Mouse (Mus musculus) embryonic facial prominence, embryonic 15.5 days (tissue): ENCODE data around the gene Polr3gl. TPM values are rescaled to one million over a fixed set of nuclear protein-coding genes. Genes with fewer than 3 reads are reported as not detected.

Source experiments
- ATAC-seq: fragments of 200-750 bp; cut with Nextera tagmentation; 2 replicates; pipeline ENCODE4 v1.8.0; 2017; ENCODE audit warnings: low read depth, moderate TSS enrichment; ENCODE audit not compliant: insufficient number of reproducible peaks, low FRiP score, low TSS enrichment
- H3K27ac ChIP-seq: fragments of 300-500 bp; sonication (generic); replicated peaks from 2 replicates; pipeline ENCODE4 v1.5.1; 2015; ENCODE audit warnings: mild to moderate bottlenecking, inconsistent platforms
- H3K27me3 ChIP-seq: fragments of 300-500 bp; sonication (generic); 2 replicates; pipeline ENCODE4 v1.6.1; 2015; ENCODE audit warnings: inconsistent platforms
- H3K36me3 ChIP-seq: fragments of 300-500 bp; sonication (generic); 2 replicates; pipeline ENCODE4 v1.6.1; 2015; ENCODE audit warnings: mild to moderate bottlenecking, inconsistent platforms
- H3K4me1 ChIP-seq: fragments of 300-500 bp; sonication (generic); 2 replicates; pipeline ENCODE4 v1.6.1; 2015; ENCODE audit warnings: inconsistent platforms
- H3K4me2 ChIP-seq: fragments of 300-500 bp; sonication (generic); replicated peaks from 2 replicates; pipeline ENCODE4 v1.6.1; 2015; ENCODE audit warnings: mild to moderate bottlenecking, inconsistent platforms
- H3K4me3 ChIP-seq: fragments of 300-500 bp; sonication (generic); replicated peaks from 2 replicates; pipeline ENCODE4 v1.5.1; 2015; ENCODE audit warnings: mild to moderate bottlenecking, inconsistent platforms
- H3K9ac ChIP-seq: fragments of 300-500 bp; sonication (generic); 2 replicates; pipeline ENCODE4 v1.6.1; 2015; ENCODE audit warnings: inconsistent platforms
- H3K9me3 ChIP-seq: fragments of 300-500 bp; sonication (generic); replicated peaks from 2 replicates; pipeline ENCODE4 v1.6.1; 2016; ENCODE audit warnings: inconsistent platforms
- WGBS: fragments of 180-500 bp; shearing (Covaris S2); methylation state at CpG from one replicate; pipeline ENCODE4 v1.1.7; 2015; 5-methylcytosine and 5-hydroxymethylcytosine counted together
- polyA plus RNA-seq: library from polyadenylated mRNA; unstranded; fragments of >200 nt; fragmentation: Nextera tagmentation; extraction: Ambion mirVana; gene quantifications from 2 replicates; pipeline ENCODE4 v1.2.1, GENCODE M21; 2015

Polr3gl gene
- polyA plus RNA-seq, 1 experiment from 2014 or later: 48.5 TPM

DNA sequence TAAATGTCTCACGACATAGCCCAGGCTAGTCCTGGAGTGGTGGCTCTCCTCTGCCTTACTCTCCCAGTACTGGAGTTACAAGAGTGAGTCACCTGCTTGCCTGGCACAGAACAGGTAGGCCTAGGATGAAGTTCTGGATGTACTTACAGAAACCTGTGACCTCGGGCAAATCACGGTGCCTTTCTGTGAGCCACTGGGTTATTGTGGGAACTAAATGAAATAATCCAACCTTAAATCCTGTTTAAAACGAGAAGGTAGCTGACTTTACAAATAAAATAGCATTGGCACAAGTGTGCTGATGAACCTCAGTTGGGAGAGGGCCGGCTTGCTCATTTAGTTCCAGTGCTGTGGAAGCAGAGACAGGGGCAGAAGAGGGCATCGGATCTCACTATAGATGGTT, 39.7 kb downstream of the Polr3gl start:
- ATAC-seq: no peak

GRCm38 (mm10) chr3:96553601-96554000, 40.4 kb downstream of the Polr3gl start:
- no peak for ATAC-seq
- peaks cover 38% of the 10 kb centered on the region for H3K4me1 ChIP-seq
- no peaks in the 10 kb centered on the region for H3K9me3 ChIP-seq
- no peaks in the 10 kb centered on the region for H3K27me3 ChIP-seq
- H3K4me2 ChIP-seq: no peak overlapping the region
- no peaks in the 10 kb centered on the region for H3K36me3 ChIP-seq
- no peak overlapping the region for H3K9ac ChIP-seq
- no peak overlapping the region for H3K4me3 ChIP-seq
- WGBS: 78% methylated on average over 6 of the region's 6 CpGs
- no peak overlapping the region for H3K27ac ChIP-seq

More for the DNA sequence above, 39.7 kb downstream of the Polr3gl start:
- no peak overlapping the region for H3K4me3 ChIP-seq
- H3K4me2 ChIP-seq: no peak overlapping the region
- no peak overlapping the region for H3K9ac ChIP-seq
- no peaks in the 10 kb centered on the region for H3K36me3 ChIP-seq
- H3K27me3 ChIP-seq: no peaks in the 10 kb centered on the region
- H3K4me1 ChIP-seq: peaks cover 39% of the 10 kb centered on the region
- no peaks in the 10 kb centered on the region for H3K9me3 ChIP-seq
- peak overlapping the region; percentile 97 for H3K27ac ChIP-seq
- WGBS: 75% methylated on average over 6 of the region's 6 CpGs

DNA sequence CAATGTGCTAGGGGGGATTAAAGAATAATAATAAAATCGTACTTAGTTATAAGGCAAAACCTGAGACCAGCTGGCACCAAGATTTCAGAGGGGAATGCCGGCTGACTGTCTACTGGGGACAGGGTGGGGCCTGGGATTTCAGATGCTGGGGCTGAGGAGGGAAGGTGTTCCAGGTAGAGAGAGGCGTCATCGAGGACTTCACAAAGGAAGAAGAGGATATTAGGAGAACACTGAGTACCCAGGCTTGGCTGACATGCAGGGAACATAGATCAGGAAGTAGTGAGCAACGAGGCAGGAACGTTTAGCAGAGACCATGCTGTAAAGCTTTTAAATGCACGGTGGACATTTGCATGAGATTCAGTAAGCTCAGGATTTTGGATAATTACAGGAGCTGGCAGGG, 42.1 kb downstream of the Polr3gl start:
- no peaks in the 10 kb centered on the region for H3K27me3 ChIP-seq
- H3K36me3 ChIP-seq: no peaks in the 10 kb centered on the region
- ATAC-seq: no peak
- peaks cover 35% of the 10 kb centered on the region for H3K4me1 ChIP-seq
- H3K9me3 ChIP-seq: no peaks in the 10 kb centered on the region
- no peak overlapping the region for H3K9ac ChIP-seq
- WGBS: 62% methylated on average over 7 of the region's 7 CpGs
- no peak overlapping the region for H3K4me3 ChIP-seq
- H3K4me2 ChIP-seq: no peak overlapping the region
- H3K27ac ChIP-seq: peak overlapping the region; percentile 34; the same call in 1 of the 2 replicates

DNA sequence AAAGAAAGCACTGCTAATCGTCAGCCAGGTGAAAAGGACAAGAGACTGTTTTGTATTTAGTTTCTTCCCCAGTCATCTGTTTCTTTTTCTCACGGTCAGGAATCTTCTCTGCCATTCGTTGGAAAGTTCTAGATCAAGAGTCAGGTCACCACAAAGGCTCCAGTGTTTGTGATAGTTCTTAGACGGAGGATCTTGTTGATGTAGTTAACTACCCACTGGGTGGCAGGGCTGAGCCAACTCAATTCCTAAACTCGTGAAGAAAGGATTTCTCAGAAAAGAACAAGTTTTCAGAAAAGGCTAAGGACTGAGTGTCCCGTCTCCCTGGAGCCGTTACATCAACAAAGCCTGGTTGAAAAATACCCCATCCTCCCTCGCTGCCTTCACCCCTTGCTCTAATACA, 42.8 kb downstream of the Polr3gl start:
- Histone ChIP-seq H3K27me3 (no peaks in the 10 kb centered on the region), H3K36me3 (no peaks in the 10 kb centered on the region), H3K9ac (no peak overlapping the region), H3K4me1 (peaks cover 30% of the 10 kb centered on the region), H3K4me3 (no peak overlapping the region), H3K27ac (peak overlapping the region; percentile 34), H3K9me3 (no peaks in the 10 kb centered on the region), H3K4me2 (no peak overlapping the region)
- 9% methylated on average over 8 of the region's 8 CpGs for WGBS
- no peak for ATAC-seq

DNA sequence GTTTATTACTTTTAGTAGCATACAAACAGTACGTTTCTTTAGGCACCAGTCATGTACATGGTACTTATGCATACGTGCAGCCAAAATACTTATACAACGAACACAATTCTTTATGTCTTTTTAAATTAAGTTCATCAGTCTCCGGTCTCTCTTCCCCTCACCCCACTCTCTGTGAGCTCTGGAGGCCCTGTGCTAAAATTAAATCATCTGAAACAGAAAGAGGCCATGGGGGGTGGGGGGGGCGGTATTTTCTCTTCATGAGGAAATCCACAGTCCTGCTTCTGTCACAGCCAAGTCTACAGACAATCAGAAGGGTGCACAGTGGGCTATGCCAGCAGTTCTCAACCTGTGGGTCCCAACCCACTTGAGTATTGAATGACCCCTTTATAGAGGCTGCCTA, 44.6 kb downstream of the Polr3gl start:
- Histone ChIP-seq H3K4me2 (no peak overlapping the region), H3K9ac (no peak overlapping the region), H3K9me3 (no peaks in the 10 kb centered on the region), H3K36me3 (no peaks in the 10 kb centered on the region), H3K4me1 (peaks cover 11% of the 10 kb centered on the region; the same call in 1 of the 2 replicates), H3K4me3 (no peak overlapping the region), H3K27ac (no peak overlapping the region), H3K27me3 (no peaks in the 10 kb centered on the region)
- ATAC-seq: no peak
- 63% methylated on average over 5 of the region's 5 CpGs for WGBS

- Histone ChIP-seq H3K4me3 (no peak overlapping the region), H3K9ac (no peak overlapping the region), H3K4me2 (no peak overlapping the region), H3K27me3 (no peaks in the 10 kb centered on the region), H3K27ac (no peak overlapping the region), H3K9me3 (no peaks in the 10 kb centered on the region), H3K36me3 (no peaks in the 10 kb centered on the region), H3K4me1 (peaks cover 11% of the 10 kb centered on the region; the same call in 1 of the 2 replicates)
- 74% methylated on average over 7 of the region's 7 CpGs for WGBS
- ATAC-seq: no peak
These were observed 45.2 kb downstream of the Polr3gl start for GRCm38 (mm10) chr3:96548824-96549223.

- no peaks in the 10 kb centered on the region for H3K9me3 ChIP-seq
- H3K36me3 ChIP-seq: no peaks in the 10 kb centered on the region
- H3K4me2 ChIP-seq: peak overlapping the region; percentile 22; the same call in 1 of the 2 replicates
- H3K9ac ChIP-seq: no peak overlapping the region
- 0 out of 2 replicates have a peak, but pooled peaks cover 3% of the 10 kb centered on the region for H3K27me3 ChIP-seq
- WGBS: 9% methylated on average over 14 of the region's 14 CpGs
- no peak for ATAC-seq
- H3K4me3 ChIP-seq: 0 out of 2 replicates have a peak overlapping the region, but pooled peaks have one; percentile 9
- H3K27ac ChIP-seq: no peak overlapping the region
- H3K4me1 ChIP-seq: peaks cover 11% of the 10 kb centered on the region; the same call in 1 of the 2 replicates
These were observed 46.5 kb downstream of the Polr3gl start for GRCm38 (mm10) chr3:96547389-96547960.

DNA sequence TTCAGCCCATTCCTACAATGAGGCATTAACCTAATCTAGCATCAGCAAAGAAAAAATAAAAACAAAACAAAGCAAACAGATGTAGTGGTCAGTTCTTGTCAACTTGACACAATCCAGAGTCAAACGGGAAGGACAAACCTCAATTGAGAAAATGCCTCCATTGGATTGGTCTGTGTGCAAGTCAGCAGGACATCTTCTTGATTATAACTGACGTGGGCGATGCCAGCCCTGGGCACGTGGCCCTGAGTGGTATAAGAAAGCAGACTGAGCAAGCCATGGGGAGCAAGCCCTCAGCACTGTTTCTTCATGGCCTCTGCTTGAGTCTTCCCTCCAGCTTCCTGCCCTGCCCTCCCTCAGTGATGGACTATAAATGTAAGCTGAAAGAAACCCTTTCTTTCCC, 47.1 kb downstream of the Polr3gl start:
- Histone ChIP-seq H3K4me1 (peaks cover 10% of the 10 kb centered on the region; the same call in 1 of the 2 replicates), H3K27ac (no peak overlapping the region), H3K27me3 (0 out of 2 replicates have a peak, but pooled peaks cover 3% of the 10 kb centered on the region), H3K4me2 (no peak overlapping the region), H3K36me3 (no peaks in the 10 kb centered on the region), H3K4me3 (no peak overlapping the region), H3K9ac (no peak overlapping the region), H3K9me3 (no peaks in the 10 kb centered on the region)
- 44% methylated on average over 4 of the region's 4 CpGs for WGBS
- no peak for ATAC-seq

GRCm38 (mm10) chr3:96545565-96545964, 48.4 kb downstream of the Polr3gl start:
- H3K4me1 ChIP-seq: no peaks in the 10 kb centered on the region
- WGBS: 41% methylated on average over 1 of the region's 1 CpGs
- no peak overlapping the region for H3K27ac ChIP-seq
- H3K27me3 ChIP-seq: 0 out of 2 replicates have a peak, but pooled peaks cover 3% of the 10 kb centered on the region
- no peak overlapping the region for H3K9ac ChIP-seq
- ATAC-seq: no peak
- no peaks in the 10 kb centered on the region for H3K9me3 ChIP-seq
- no peak overlapping the region for H3K4me2 ChIP-seq
- H3K36me3 ChIP-seq: no peaks in the 10 kb centered on the region
- no peak overlapping the region for H3K4me3 ChIP-seq

DNA sequence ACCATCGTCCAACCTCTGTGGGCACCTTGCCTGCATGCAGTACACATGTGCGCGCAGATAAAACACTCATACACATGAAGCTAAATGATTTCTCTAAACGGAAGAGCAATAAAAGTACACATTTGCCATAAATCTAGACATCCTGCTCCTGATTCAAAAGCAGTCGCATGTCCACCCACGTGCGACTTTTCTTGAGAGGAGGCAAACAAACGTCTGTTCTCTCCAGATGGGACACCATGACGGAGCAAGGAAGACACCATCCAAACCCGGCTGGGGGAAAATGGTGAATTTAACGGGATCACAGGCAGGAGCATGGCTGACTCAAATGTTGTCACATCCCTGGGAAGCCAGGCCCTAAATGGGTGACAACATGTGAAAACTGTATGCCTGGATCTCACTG, 50.6 kb downstream of the Polr3gl start:
- no peak for ATAC-seq
- 86% methylated on average over 11 of the region's 11 CpGs for WGBS
- H3K4me2 ChIP-seq: no peak overlapping the region
- 0 out of 2 replicates have a peak, but pooled peaks cover 3% of the 10 kb centered on the region for H3K27me3 ChIP-seq
- no peak overlapping the region for H3K27ac ChIP-seq
- no peak overlapping the region for H3K4me3 ChIP-seq
- no peaks in the 10 kb centered on the region for H3K4me1 ChIP-seq
- no peaks in the 10 kb centered on the region for H3K36me3 ChIP-seq
- H3K9me3 ChIP-seq: no peaks in the 10 kb centered on the region
- no peak overlapping the region for H3K9ac ChIP-seq

- no peaks in the 10 kb centered on the region for H3K4me1 ChIP-seq
- no peak overlapping the region for H3K27ac ChIP-seq
- H3K4me2 ChIP-seq: no peak overlapping the region
- H3K4me3 ChIP-seq: no peak overlapping the region
- H3K27me3 ChIP-seq: 0 out of 2 replicates have a peak, but pooled peaks cover 3% of the 10 kb centered on the region
- H3K9me3 ChIP-seq: no peaks in the 10 kb centered on the region
- WGBS: 79% methylated on average over 8 of the region's 8 CpGs
- no peaks in the 10 kb centered on the region for H3K36me3 ChIP-seq
- ATAC-seq: no peak
- no peak overlapping the region for H3K9ac ChIP-seq
These were observed 51.4 kb downstream of the Polr3gl start for GRCm38 (mm10) chr3:96542554-96542953.
